Mouse (Mus musculus): ENCODE measurements around the gene Prdm15. TPM values are rescaled to one million over a fixed set of nuclear protein-coding genes. Genes with fewer than 3 reads are reported as not detected.

Gene Prdm15
- polyA plus RNA-seq, 1 experiment from 2014 or later = 2.9 TPM

- Histone ChIP-seq H3K27me3 (no peaks in the 10 kb centered on the region), H3K9ac (no peak overlapping the region), H3K4me1 (replicated peaks) (no peaks in the 10 kb centered on the region), H3K9me3 (replicated peaks) (no peaks in the 10 kb centered on the region), H3K27ac (no peak overlapping the region), H3K4me3 (replicated peaks) (no peak overlapping the region), H3K36me3 (no peaks in the 10 kb centered on the region), H3K4me2 (peak overlapping the region; percentile 28; the same call in 1 of the 2 replicates)
- peak; percentile 39; the same call in 1 of the 2 replicates for ATAC-seq (ENCODE audit: low read depth)
- DNase-seq = peak; percentile 46
- WGBS (ENCODE audit: insufficient replicate concordance) = 39% methylated on average over 15 of the region's 15 CpGs
Observed at GRCm38 (mm10) chr16:97778353-97779025, 73.2 kb downstream of the Prdm15 start.

GRCm38 (mm10) chr16:97766501-97766900, 85.1 kb downstream of the Prdm15 start:
- DNase-seq (no peak), ATAC-seq (ENCODE audit: low read depth) (peak; percentile 64)
- H3K36me3 ChIP-seq = no peaks in the 10 kb centered on the region
- H3K4me3 ChIP-seq (replicated peaks) = no peak overlapping the region
- 38% methylated on average over 3 of the region's 3 CpGs for WGBS (ENCODE audit: insufficient replicate concordance)
- H3K4me1 ChIP-seq (replicated peaks) = peaks cover 9% of the 10 kb centered on the region; the same call in 1 of the 2 replicates
- no peak overlapping the region for H3K4me2 ChIP-seq
- H3K9me3 ChIP-seq (replicated peaks) = no peaks in the 10 kb centered on the region
- H3K9ac ChIP-seq = no peak overlapping the region
- H3K27ac ChIP-seq = no peak overlapping the region
- peaks cover 55% of the 10 kb centered on the region for H3K27me3 ChIP-seq

- DNase-seq (no peak), ATAC-seq (ENCODE audit: low read depth) (no peak)
- H3K36me3 ChIP-seq = no peaks in the 10 kb centered on the region
- no peaks in the 10 kb centered on the region for H3K9me3 ChIP-seq (replicated peaks)
- no peak overlapping the region for H3K4me2 ChIP-seq
- no peak overlapping the region for H3K27ac ChIP-seq
- 31% methylated on average over 2 of the region's 2 CpGs for WGBS (ENCODE audit: insufficient replicate concordance)
- no peak overlapping the region for H3K4me3 ChIP-seq (replicated peaks)
- no peak overlapping the region for H3K9ac ChIP-seq
- H3K4me1 ChIP-seq (replicated peaks) = peaks cover 11% of the 10 kb centered on the region; the same call in 1 of the 2 replicates
- H3K27me3 ChIP-seq = peaks cover 65% of the 10 kb centered on the region
Observed at GRCm38 (mm10) chr16:97764626-97765025, 87.0 kb downstream of the Prdm15 start.

GRCm38 (mm10) chr16:97763990-97764340, 87.7 kb downstream of the Prdm15 start:
- Histone ChIP-seq H3K9ac (0 out of 2 replicates have a peak overlapping the region, but pooled peaks have one; percentile 54), H3K36me3 (no peaks in the 10 kb centered on the region), H3K4me2 (peak overlapping the region; percentile 50), H3K27ac (no peak overlapping the region), H3K4me3 (replicated peaks) (peak overlapping the region; percentile 52), H3K9me3 (replicated peaks) (no peaks in the 10 kb centered on the region), H3K4me1 (replicated peaks) (peaks cover 11% of the 10 kb centered on the region; the same call in 1 of the 2 replicates), H3K27me3 (peaks cover 65% of the 10 kb centered on the region)
- DNase-seq (no peak), ATAC-seq (ENCODE audit: low read depth) (0 out of 2 replicates have a peak, but pooled peaks have one; percentile 1)
- WGBS (ENCODE audit: insufficient replicate concordance) = 10% methylated on average over 13 of the region's 13 CpGs

- 2% methylated on average over 88 of the region's 88 CpGs for WGBS (ENCODE audit: insufficient replicate concordance)
- H3K27ac ChIP-seq = no peak within 1 kb of the TSS
Observed at GRCm38 (mm10) chr16:97763061-97763989, 88.3 kb downstream of the Prdm15 start, which contains the start of gene Ripk4. Gene Ripk4, minus strand, starts transcription at chr16:97763787.

GRCm38 (mm10) chr16:97761782-97762181, 89.9 kb downstream of the Prdm15 start:
- 46% methylated on average over 2 of the region's 2 CpGs for WGBS (ENCODE audit: insufficient replicate concordance)
- Histone ChIP-seq H3K27ac (no peak overlapping the region), H3K9me3 (replicated peaks) (no peaks in the 10 kb centered on the region), H3K4me2 (peak overlapping the region; percentile 50; the same call in 1 of the 2 replicates), H3K4me1 (replicated peaks) (peaks cover 22% of the 10 kb centered on the region), H3K4me3 (replicated peaks) (no peak overlapping the region), H3K27me3 (peaks cover 62% of the 10 kb centered on the region), H3K36me3 (no peaks in the 10 kb centered on the region), H3K9ac (no peak overlapping the region)
- no peak for DNase-seq
- no peak for ATAC-seq (ENCODE audit: low read depth)

More at GRCm38 (mm10) chr16:97763061-97763989, 88.3 kb downstream of the Prdm15 start, which contains the start of gene Ripk4:
- H3K36me3 ChIP-seq = no peaks in the 10 kb centered on the region
- peaks cover 65% of the 10 kb centered on the region for H3K27me3 ChIP-seq
- DNase-seq = no peak
- H3K9ac ChIP-seq = peak within 1 kb of the TSS; percentile 54
- peak within 1 kb of the TSS; percentile 50 for H3K4me2 ChIP-seq
- H3K4me1 ChIP-seq (replicated peaks) = peaks cover 11% of the 10 kb centered on the region; the same call in 1 of the 2 replicates
- H3K4me3 ChIP-seq (replicated peaks) = peak within 1 kb of the TSS; percentile 52
- no peaks in the 10 kb centered on the region for H3K9me3 ChIP-seq (replicated peaks)
- ATAC-seq (ENCODE audit: low read depth) = peak; percentile 73

GRCm38 (mm10) chr16:97759681-97760080, 92.0 kb downstream of the Prdm15 start:
- Histone ChIP-seq H3K36me3 (no peaks in the 10 kb centered on the region), H3K4me3 (replicated peaks) (no peak overlapping the region), H3K27me3 (peaks cover 41% of the 10 kb centered on the region), H3K27ac (no peak overlapping the region), H3K4me2 (no peak overlapping the region), H3K9ac (no peak overlapping the region), H3K9me3 (replicated peaks) (no peaks in the 10 kb centered on the region), H3K4me1 (replicated peaks) (peaks cover 30% of the 10 kb centered on the region)
- no peak for ATAC-seq (ENCODE audit: low read depth)
- WGBS (ENCODE audit: insufficient replicate concordance) = 52% methylated on average over 3 of the region's 3 CpGs
- DNase-seq = no peak

- no peak overlapping the region for H3K4me2 ChIP-seq
- no peak overlapping the region for H3K4me3 ChIP-seq (replicated peaks)
- WGBS (ENCODE audit: insufficient replicate concordance) = 54% methylated on average over 2 of the region's 2 CpGs
- H3K27me3 ChIP-seq = peaks cover 27% of the 10 kb centered on the region
- ATAC-seq (ENCODE audit: low read depth) (peak; percentile 71), DNase-seq (no peak)
- H3K36me3 ChIP-seq = no peaks in the 10 kb centered on the region
- H3K9ac ChIP-seq = no peak overlapping the region
- H3K4me1 ChIP-seq (replicated peaks) = peaks cover 25% of the 10 kb centered on the region
- no peaks in the 10 kb centered on the region for H3K9me3 ChIP-seq (replicated peaks)
- peak overlapping the region; percentile 50 for H3K27ac ChIP-seq
Observed at GRCm38 (mm10) chr16:97758288-97758687, 93.4 kb downstream of the Prdm15 start.

GRCm38 (mm10) chr16:97756460-97756859, 95.2 kb downstream of the Prdm15 start:
- Histone ChIP-seq H3K36me3 (no peaks in the 10 kb centered on the region), H3K4me1 (replicated peaks) (peaks cover 29% of the 10 kb centered on the region), H3K9me3 (replicated peaks) (no peaks in the 10 kb centered on the region), H3K27ac (no peak overlapping the region), H3K4me2 (no peak overlapping the region), H3K9ac (no peak overlapping the region), H3K4me3 (replicated peaks) (no peak overlapping the region), H3K27me3 (peaks cover 9% of the 10 kb centered on the region)
- peak; percentile 38 for ATAC-seq (ENCODE audit: low read depth)
- no peak for DNase-seq
- WGBS (ENCODE audit: insufficient replicate concordance) = 60% methylated on average over 2 of the region's 2 CpGs

- WGBS (ENCODE audit: insufficient replicate concordance) = 31% methylated on average over 3 of the region's 3 CpGs
- H3K4me2 ChIP-seq = no peak overlapping the region
- H3K4me3 ChIP-seq (replicated peaks) = no peak overlapping the region
- H3K9ac ChIP-seq = no peak overlapping the region
- H3K27me3 ChIP-seq = no peaks in the 10 kb centered on the region
- no peak for DNase-seq
- H3K9me3 ChIP-seq (replicated peaks) = no peaks in the 10 kb centered on the region
- H3K27ac ChIP-seq = no peak overlapping the region
- ATAC-seq (ENCODE audit: low read depth) = no peak
- H3K4me1 ChIP-seq (replicated peaks) = peaks cover 24% of the 10 kb centered on the region
- H3K36me3 ChIP-seq = no peaks in the 10 kb centered on the region
Observed at GRCm38 (mm10) chr16:97752316-97752941, 99.2 kb downstream of the Prdm15 start.

GRCm38 (mm10) chr16:97751884-97752283, 99.8 kb downstream of the Prdm15 start:
- no peak overlapping the region for H3K27ac ChIP-seq
- no peaks in the 10 kb centered on the region for H3K27me3 ChIP-seq
- DNase-seq = no peak
- no peak for ATAC-seq (ENCODE audit: low read depth)
- H3K9me3 ChIP-seq (replicated peaks) = no peaks in the 10 kb centered on the region
- no peaks in the 10 kb centered on the region for H3K36me3 ChIP-seq
- no peak overlapping the region for H3K9ac ChIP-seq
- no peak overlapping the region for H3K4me2 ChIP-seq
- 49% methylated on average over 8 of the region's 8 CpGs for WGBS (ENCODE audit: insufficient replicate concordance)
- H3K4me3 ChIP-seq (replicated peaks) = no peak overlapping the region
- H3K4me1 ChIP-seq (replicated peaks) = peaks cover 18% of the 10 kb centered on the region
